Mouse (Mus musculus) cerebellum, adult 11 months (tissue): Measurements from ENCODE around the gene Napa.

Experiments
- DNase-seq: peaks from one replicate; pipeline ENCODE4 v3.0.0; 2022

The Napa gene

GRCm38 (mm10) chr7:16101081-16101480 is 2.8 kb downstream of the Napa start:
- DNase-seq = no peak

- no peak for DNase-seq
Measured at GRCm38 (mm10) chr7:16101726-16102475, 3.6 kb downstream of the Napa start.

- no peak for DNase-seq
Measured at GRCm38 (mm10) chr7:16102686-16103226, 4.5 kb downstream of the Napa start.

GRCm38 (mm10) chr7:16103760-16104159 is 5.5 kb downstream of the Napa start:
- peak; percentile 90 for DNase-seq

GRCm38 (mm10) chr7:16104611-16105388 is 6.5 kb downstream of the Napa start:
- no peak for DNase-seq

GRCm38 (mm10) chr7:16108886-16109542 is 10.8 kb downstream of the Napa start:
- no peak for DNase-seq

GRCm38 (mm10) chr7:16110158-16110557 is 11.9 kb downstream of the Napa start:
- no peak for DNase-seq

- no peak for DNase-seq
Measured at GRCm38 (mm10) chr7:16111284-16112090, 13.2 kb downstream of the Napa start.

- DNase-seq = no peak
Measured at GRCm38 (mm10) chr7:16116418-16116817, 18.2 kb downstream of the Napa start.

- DNase-seq = no peak
Measured at GRCm38 (mm10) chr7:16117100-16117499, 18.8 kb downstream of the Napa start.

- DNase-seq = peak; percentile 93
Measured at GRCm38 (mm10) chr7:16119569-16120261, 21.5 kb downstream of the Napa start, which contains the start of gene Kptn. Kptn (plus strand) TSS chr7:16119895.

- no peak for DNase-seq
Measured at GRCm38 (mm10) chr7:16120262-16120600, 22.0 kb downstream of the Napa start.

- no peak for DNase-seq
Measured at GRCm38 (mm10) chr7:16125829-16126228, 27.6 kb downstream of the Napa start.

GRCm38 (mm10) chr7:16128344-16128743 is 30.1 kb downstream of the Napa start:
- peak; percentile 92 for DNase-seq

GRCm38 (mm10) chr7:16128899-16129298 is 30.6 kb downstream of the Napa start:
- DNase-seq = no peak

- peak; percentile 96 for DNase-seq
Measured at GRCm38 (mm10) chr7:16129421-16129845, 31.2 kb downstream of the Napa start, which contains the start of gene Slc8a2. Slc8a2 (plus strand) TSS chr7:16129826.

GRCm38 (mm10) chr7:16129846-16130691 is 31.8 kb downstream of the Napa start:
- DNase-seq = peak; percentile 73

- no peak for DNase-seq
Measured at GRCm38 (mm10) chr7:16130956-16131634, 32.8 kb downstream of the Napa start.

- DNase-seq = no peak
Measured at GRCm38 (mm10) chr7:16132161-16132581, 33.9 kb downstream of the Napa start.

GRCm38 (mm10) chr7:16132926-16133325 is 34.7 kb downstream of the Napa start:
- DNase-seq = no peak
